Mouse (Mus musculus) inflammation-experienced regulatory T-cells, adult 6 months (primary cell): ENCODE results near the gene Rassf4. TPM values are rescaled to one million over a fixed set of nuclear protein-coding genes. Genes with fewer than 3 reads are reported as not detected.

Source experiments
- ATAC-seq: one replicate; pipeline ENCODE4 v1.8.0; 2017
- polyA plus RNA-seq, 3 experiments: library from polyadenylated mRNA; unstranded; fragments of 100-300 nt; shearing (Covaris generic); gene quantifications; one replicate each; pipeline ENCODE4 v1.2.1; 2017

The Rassf4 gene
- 1 to 10 TPM; 1.6 to 3.9 (median 1.9) TPM for polyA plus RNA-seq

GRCm38 (mm10) chr6:116673471-116674282, at the start of gene Rassf4:
Rassf4 (minus strand) TSS chr6:116673952.
- peak; percentile 77 for ATAC-seq

GRCm38 (mm10) chr6:116718920-116719319, 45.2 kb upstream of the Rassf4 start:
- no peak for ATAC-seq

- no peak for ATAC-seq
Observed at GRCm38 (mm10) chr6:116718361-116718760, 44.6 kb upstream of the Rassf4 start.

- no peak for ATAC-seq
Observed at GRCm38 (mm10) chr6:116717851-116718250, 44.1 kb upstream of the Rassf4 start.

GRCm38 (mm10) chr6:116716666-116717065, 42.9 kb upstream of the Rassf4 start, which contains the start of gene Tmem72:
Tmem72 (minus strand) TSS chr6:116716913.
- no peak for ATAC-seq

GRCm38 (mm10) chr6:116715166-116715565, 41.4 kb upstream of the Rassf4 start:
- ATAC-seq: no peak

GRCm38 (mm10) chr6:116714576-116714975, 40.8 kb upstream of the Rassf4 start:
- ATAC-seq: no peak

- ATAC-seq: no peak
Observed at GRCm38 (mm10) chr6:116713966-116714365, 40.2 kb upstream of the Rassf4 start.

- ATAC-seq: no peak
Observed at GRCm38 (mm10) chr6:116712503-116712902, 38.8 kb upstream of the Rassf4 start.

GRCm38 (mm10) chr6:116712062-116712461, 38.3 kb upstream of the Rassf4 start:
- ATAC-seq: no peak

GRCm38 (mm10) chr6:116704320-116704719, 30.6 kb upstream of the Rassf4 start:
- ATAC-seq: no peak

GRCm38 (mm10) chr6:116700821-116701220, 27.1 kb upstream of the Rassf4 start:
- no peak for ATAC-seq

- no peak for ATAC-seq
Observed at GRCm38 (mm10) chr6:116697896-116698425, 24.2 kb upstream of the Rassf4 start.

- no peak for ATAC-seq
Observed at GRCm38 (mm10) chr6:116697413-116697812, 23.7 kb upstream of the Rassf4 start.

GRCm38 (mm10) chr6:116694346-116694745, 20.6 kb upstream of the Rassf4 start:
- no peak for ATAC-seq

GRCm38 (mm10) chr6:116693639-116694038, 19.9 kb upstream of the Rassf4 start:
- ATAC-seq: no peak

GRCm38 (mm10) chr6:116682317-116682716, 8.6 kb upstream of the Rassf4 start:
- peak; percentile 38 for ATAC-seq

- no peak for ATAC-seq
Observed at GRCm38 (mm10) chr6:116679563-116680288, 6.0 kb upstream of the Rassf4 start.

GRCm38 (mm10) chr6:116677321-116677720, 3.6 kb upstream of the Rassf4 start:
- no peak for ATAC-seq

- no peak for ATAC-seq
Observed at GRCm38 (mm10) chr6:116676355-116676913, 2.7 kb upstream of the Rassf4 start.

GRCm38 (mm10) chr6:116674283-116674886, 633 bp upstream of the Rassf4 start:
- no peak for ATAC-seq

GRCm38 (mm10) chr6:116672349-116672748, 1.4 kb downstream of the Rassf4 start:
- no peak for ATAC-seq

GRCm38 (mm10) chr6:116671768-116672167, 2.0 kb downstream of the Rassf4 start:
- no peak for ATAC-seq
